Mouse (Mus musculus): ENCODE measurements around the gene Fbxo21. TPM values are rescaled to one million over a fixed set of nuclear protein-coding genes. Genes with fewer than 3 reads are reported as not detected.

The Fbxo21 gene
- polyA plus RNA-seq, 1 experiment = 55.5 TPM

DNA sequence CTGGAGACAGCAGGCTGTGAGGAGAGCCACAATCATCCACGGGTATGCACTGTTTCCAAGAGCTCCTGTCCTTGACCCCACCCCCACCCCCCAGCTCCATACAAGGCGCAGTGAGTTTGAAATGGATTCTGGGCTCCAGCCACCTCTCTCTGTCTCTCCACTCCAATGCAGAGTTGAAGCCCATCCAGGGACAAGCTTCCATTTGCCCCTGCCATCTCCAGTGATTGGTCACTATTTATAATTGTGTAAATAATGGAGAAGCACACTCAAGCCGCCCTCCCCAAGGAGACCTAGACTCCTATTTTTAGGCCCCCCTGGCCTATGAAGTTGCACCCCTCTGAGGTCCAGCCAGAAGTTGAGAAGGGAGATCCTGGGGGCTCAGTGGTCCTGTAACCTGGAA lies 46.5 kb downstream of the Fbxo21 start:
- Histone ChIP-seq H3K27ac (replicated peaks; ENCODE audit: low read depth, low read length) (no peak overlapping the region), H3K4me3 (ENCODE audit: insufficient read depth, low read depth, low read length) (no peak overlapping the region), H3K4me1 (ENCODE audit: control insufficient read depth, insufficient read depth, insufficient read length, low read length) (no peaks in the 10 kb centered on the region)

DNA sequence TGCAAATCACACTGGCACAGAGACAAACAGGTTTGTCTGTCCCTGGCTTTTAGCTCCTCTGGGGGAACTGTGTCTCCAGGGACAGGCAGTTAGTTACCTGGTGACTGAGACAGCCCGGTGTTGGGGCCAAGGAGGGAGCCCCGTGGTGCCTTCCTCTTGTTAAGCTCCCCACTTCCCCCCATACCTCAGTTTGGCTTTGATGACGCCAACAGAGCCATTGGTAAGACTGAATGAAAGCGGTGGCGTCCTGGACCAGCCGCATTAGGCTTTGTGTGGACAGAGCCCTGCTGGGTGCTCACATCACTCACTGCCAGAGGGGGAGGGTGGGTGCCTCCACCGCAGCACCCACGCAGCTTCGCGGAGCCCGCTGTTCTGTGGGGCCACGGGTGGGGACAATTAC lies 49.4 kb downstream of the Fbxo21 start:
- Histone ChIP-seq H3K4me3 (ENCODE audit: insufficient read depth, low read depth, low read length) (no peak overlapping the region), H3K4me1 (ENCODE audit: control insufficient read depth, insufficient read depth, insufficient read length, low read length) (0 out of 2 replicates have a peak, but pooled peaks cover 2% of the 10 kb centered on the region), H3K27ac (replicated peaks; ENCODE audit: low read depth, low read length) (no peak overlapping the region)

DNA sequence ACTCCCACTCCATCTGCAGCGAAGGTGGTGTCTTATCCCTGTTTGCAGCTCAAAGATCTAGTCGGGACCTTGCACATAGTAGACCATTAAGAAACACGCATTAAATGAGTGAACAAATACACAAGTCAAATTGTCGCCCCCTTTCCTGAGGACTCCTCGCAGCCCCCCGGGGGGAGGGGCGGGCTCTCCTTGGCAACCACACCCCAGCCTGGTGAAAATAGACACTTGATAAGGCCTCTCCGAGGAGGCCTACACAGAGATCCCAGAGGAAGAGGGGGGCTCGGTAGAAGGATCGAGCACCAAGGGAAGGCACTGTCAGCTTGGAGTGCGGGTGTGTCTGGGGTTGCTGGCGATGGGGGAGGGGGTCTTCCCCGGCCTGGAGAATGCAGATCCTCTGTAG lies 49.8 kb downstream of the Fbxo21 start:
- Histone ChIP-seq H3K4me3 (ENCODE audit: insufficient read depth, low read depth, low read length) (no peak overlapping the region), H3K27ac (replicated peaks; ENCODE audit: low read depth, low read length) (no peak overlapping the region)

DNA sequence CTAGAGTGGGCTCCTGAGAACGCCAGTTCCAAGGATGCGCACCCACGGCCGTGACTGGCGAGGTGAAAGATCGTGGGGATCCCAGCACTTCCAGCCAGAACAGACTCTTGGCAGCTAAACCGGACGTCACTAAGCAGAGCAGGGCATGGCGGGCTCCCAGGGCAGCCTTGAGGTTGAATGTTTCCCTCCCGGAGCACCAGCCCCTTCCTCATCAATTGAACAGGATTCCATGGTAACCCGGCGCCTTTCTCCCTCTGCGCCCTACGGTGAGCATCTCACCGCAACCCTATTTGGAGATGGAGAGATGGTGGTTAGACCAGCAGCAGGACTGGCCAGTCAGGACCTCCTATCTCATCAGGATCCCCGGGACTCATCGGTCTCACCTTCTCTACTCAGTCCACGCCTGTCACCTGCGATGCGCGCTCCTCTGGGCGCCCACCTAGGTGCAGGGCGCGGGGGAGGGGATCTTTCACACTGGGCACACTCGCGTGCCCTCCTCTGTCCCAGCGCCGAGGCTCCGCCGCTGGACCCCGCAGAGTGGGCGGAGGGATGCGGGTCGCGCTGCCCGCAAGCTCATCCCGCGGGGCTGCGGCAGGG lies 50.7 kb downstream of the Fbxo21 start:
- 0 out of 2 replicates have a peak, but pooled peaks cover 2% of the 10 kb centered on the region for H3K4me1 ChIP-seq (ENCODE audit: control insufficient read depth, insufficient read depth, insufficient read length, low read length)
- peak overlapping the region; percentile 28; the same call in 1 of the 2 replicates for H3K4me3 ChIP-seq (ENCODE audit: insufficient read depth, low read depth, low read length)
- no peak overlapping the region for H3K27ac ChIP-seq (replicated peaks; ENCODE audit: low read depth, low read length)

More for the DNA sequence above, 49.8 kb downstream of the Fbxo21 start:
- 0 out of 2 replicates have a peak, but pooled peaks cover 2% of the 10 kb centered on the region for H3K4me1 ChIP-seq (ENCODE audit: control insufficient read depth, insufficient read depth, insufficient read length, low read length)

DNA sequence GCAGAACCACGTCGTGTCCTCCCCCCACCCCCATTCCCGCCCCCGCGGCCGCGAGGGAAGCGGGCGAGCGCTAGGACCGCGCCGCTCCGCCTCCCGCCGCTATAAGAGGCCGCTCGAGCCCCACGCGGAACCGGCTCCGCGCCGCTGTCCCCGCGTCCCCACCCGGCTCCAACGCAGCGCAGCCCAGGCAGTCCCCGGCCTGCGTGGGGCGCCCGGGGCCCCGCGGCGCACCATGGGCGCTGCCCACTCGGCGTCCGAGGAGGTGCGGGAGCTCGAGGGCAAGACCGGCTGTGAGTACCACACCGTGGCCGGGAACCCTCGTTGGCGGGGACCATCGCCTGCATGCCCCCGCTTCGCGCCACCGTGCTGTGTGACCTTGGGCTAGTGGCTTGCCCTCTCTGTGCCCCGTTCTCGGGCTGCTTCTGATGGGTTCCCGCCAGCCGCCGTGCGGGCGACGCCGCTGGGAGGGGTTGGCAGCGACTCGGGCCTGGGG lies 51.2 kb downstream of the Fbxo21 start, which contains the start of gene Tesc:
Gene Tesc, plus strand, starts transcription at position 46 of the 493 bp plus-strand sequence.
- H3K4me3 ChIP-seq (ENCODE audit: insufficient read depth, low read depth, low read length) = peak within 1 kb of the TSS; percentile 60
- H3K4me1 ChIP-seq (ENCODE audit: control insufficient read depth, insufficient read depth, insufficient read length, low read length) = 0 out of 2 replicates have a peak, but pooled peaks cover 2% of the 10 kb centered on the region
- no peak within 1 kb of the TSS for H3K27ac ChIP-seq (replicated peaks; ENCODE audit: low read depth, low read length)

DNA sequence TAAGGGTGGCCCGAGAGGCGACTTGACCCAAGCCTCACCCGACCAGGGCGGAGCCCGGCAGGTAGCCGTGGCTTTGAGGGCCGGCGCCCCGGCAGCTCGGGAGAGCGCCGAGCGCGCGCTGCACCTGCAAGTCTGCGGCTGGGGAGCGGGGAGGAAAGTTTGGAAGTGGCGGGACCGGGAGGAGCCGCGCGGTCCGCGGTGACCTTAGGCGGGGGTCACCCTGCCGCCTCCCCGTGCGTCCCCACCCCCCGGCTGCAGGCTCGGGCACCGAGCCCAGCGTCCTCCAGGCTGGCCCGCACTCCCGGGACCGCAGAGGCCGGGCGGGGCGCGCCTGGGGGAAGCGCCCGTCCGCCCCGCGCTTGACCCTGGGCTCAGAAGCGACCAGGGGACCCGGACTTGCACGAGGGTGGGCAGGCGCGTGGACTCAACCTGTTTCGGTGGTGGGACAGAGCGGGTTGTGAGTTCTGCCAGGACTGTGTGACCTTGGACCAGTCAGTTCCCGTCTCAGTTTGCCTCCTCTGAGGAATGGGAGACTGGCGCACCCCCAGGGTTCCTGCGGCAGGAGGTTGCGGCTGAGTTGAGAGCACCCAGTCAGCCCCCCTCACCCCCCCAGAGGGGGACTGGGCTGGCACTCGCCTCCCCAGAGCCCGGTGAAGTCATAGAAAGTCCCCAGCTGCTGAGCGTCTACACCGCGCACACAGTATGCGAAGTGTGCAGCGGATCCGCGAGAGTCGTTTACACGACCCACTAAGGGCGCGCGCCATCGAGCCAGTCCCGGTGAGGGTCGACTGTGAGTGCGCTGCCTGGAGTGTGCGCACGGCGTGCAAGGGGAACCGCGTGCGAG lies 51.9 kb downstream of the Fbxo21 start:
- Histone ChIP-seq H3K27ac (replicated peaks; ENCODE audit: low read depth, low read length) (no peak overlapping the region), H3K4me3 (ENCODE audit: insufficient read depth, low read depth, low read length) (peak overlapping the region; percentile 60), H3K4me1 (ENCODE audit: control insufficient read depth, insufficient read depth, insufficient read length, low read length) (0 out of 2 replicates have a peak, but pooled peaks cover 2% of the 10 kb centered on the region)

DNA sequence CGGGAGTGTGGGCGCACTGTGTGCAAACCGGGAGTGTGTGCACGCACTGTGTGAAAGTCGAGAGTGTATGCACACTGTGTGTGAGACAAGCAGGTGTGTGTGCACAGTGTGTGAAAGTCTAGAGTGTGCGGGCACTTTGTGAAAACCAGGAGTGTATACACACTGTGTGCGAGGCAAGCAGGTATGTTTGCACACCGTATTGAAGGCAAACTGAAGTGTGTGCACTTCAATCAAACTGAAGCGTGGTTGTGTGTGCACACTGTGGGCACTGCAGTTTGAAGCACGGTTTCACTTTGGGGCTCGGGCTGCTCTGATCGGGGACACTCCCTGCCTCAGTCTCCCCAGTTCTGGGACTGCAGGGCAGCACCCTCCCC lies 52.5 kb downstream of the Fbxo21 start:
- H3K27ac ChIP-seq (replicated peaks; ENCODE audit: low read depth, low read length) = no peak overlapping the region
- 0 out of 2 replicates have a peak, but pooled peaks cover 2% of the 10 kb centered on the region for H3K4me1 ChIP-seq (ENCODE audit: control insufficient read depth, insufficient read depth, insufficient read length, low read length)

DNA sequence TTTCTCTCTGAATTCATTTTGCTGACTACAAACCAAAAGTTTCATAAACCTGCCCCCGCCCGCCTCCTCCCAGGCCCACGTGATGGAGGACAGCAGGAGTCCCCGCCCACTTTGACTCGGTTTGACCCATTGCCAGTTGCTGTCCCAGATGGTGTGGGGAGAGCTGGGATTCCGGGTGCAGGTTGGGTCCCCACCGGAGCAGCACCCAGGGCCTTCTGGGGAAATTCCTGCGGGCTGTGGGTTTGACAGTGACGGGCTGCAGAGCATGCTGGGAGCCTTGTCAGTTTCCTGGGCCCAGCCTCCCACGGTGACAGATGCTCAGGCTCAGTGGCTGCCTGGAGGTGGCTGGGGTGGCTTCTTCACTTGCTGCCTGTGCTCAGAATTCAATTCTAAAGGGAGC lies 52.9 kb downstream of the Fbxo21 start:
- H3K4me1 ChIP-seq (ENCODE audit: control insufficient read depth, insufficient read depth, insufficient read length, low read length) = 0 out of 2 replicates have a peak, but pooled peaks cover 2% of the 10 kb centered on the region
- peak overlapping the region; percentile 60 for H3K4me3 ChIP-seq (ENCODE audit: insufficient read depth, low read depth, low read length)
- no peak overlapping the region for H3K27ac ChIP-seq (replicated peaks; ENCODE audit: low read depth, low read length)

More for the DNA sequence above, 52.5 kb downstream of the Fbxo21 start:
- peak overlapping the region; percentile 60 for H3K4me3 ChIP-seq (ENCODE audit: insufficient read depth, low read depth, low read length)

DNA sequence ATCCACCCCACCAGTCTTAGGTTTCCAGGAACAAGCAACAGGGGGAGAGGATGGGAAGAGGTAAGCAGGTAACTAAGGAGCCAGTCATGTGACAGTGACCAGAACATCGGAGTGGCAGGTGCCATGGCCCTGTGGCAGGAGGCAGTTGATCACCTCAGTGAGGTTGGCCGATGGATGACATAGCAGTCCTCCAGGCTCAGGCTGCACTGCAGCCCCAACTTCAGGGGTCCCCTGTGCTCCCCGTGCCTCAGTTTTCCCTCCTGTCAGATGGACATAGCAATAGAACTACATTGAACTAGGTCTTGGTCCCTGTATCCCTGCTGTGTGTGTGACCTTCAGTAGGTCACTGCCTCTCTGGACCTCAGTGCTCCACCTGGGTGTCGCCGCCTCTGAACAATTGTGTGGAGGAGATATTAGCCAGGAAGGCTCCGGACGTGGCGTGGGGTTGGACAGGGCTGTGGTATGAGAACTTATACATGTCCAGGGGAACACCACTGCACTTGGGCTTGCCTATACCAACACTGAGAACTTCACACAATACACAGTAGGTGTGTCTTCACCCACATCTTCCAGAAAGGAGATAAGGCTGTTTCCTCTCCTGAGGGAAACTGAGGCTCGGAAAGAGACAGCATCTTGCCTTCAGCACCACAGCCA lies 53.6 kb downstream of the Fbxo21 start:
- Histone ChIP-seq H3K4me3 (ENCODE audit: insufficient read depth, low read depth, low read length) (no peak overlapping the region), H3K27ac (replicated peaks; ENCODE audit: low read depth, low read length) (no peak overlapping the region), H3K4me1 (ENCODE audit: control insufficient read depth, insufficient read depth, insufficient read length, low read length) (0 out of 2 replicates have a peak, but pooled peaks cover 2% of the 10 kb centered on the region)

DNA sequence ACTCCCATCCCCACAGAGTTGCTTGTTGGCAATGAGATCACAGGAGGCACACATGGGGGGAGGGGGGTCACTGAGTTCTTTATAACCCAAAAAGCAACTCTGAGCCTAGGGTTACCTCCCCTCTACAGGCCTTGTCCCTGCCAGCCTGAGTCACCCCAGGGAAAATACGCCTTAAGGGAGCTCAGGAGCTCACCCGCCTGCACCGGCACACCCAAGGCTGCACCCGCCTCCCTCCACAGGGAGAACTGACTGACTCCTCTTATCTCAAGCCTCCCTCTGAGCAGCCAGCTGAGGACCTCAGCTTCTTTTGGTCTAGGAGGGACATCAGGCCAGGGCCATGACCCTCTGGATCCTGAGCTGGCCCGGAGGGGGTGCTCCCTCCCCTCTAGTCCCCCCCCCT lies 54.5 kb downstream of the Fbxo21 start:
- H3K27ac ChIP-seq (replicated peaks; ENCODE audit: low read depth, low read length) = no peak overlapping the region
- H3K4me3 ChIP-seq (ENCODE audit: insufficient read depth, low read depth, low read length) = no peak overlapping the region
- 0 out of 2 replicates have a peak, but pooled peaks cover 2% of the 10 kb centered on the region for H3K4me1 ChIP-seq (ENCODE audit: control insufficient read depth, insufficient read depth, insufficient read length, low read length)

DNA sequence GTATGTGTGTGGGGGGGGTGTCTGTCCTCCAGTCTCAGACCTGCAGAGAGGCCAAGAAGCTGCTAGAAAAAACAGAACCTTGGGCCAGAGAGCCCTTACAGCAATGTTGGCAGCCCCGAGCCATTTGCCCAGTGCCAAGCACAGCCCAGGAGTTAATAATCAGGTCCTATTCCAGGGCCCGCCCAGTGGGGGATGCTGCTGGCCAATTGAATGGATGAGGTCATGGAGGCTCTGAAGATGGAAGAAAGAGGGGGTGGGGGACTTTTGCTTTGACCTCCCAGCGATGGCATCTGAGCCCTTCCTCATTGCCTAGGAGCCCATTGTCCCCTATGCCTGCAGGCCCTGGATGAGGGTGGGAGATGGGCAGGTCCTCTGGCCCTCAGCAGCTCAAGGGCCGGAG lies 55.0 kb downstream of the Fbxo21 start:
- Histone ChIP-seq H3K4me3 (ENCODE audit: insufficient read depth, low read depth, low read length) (no peak overlapping the region), H3K27ac (replicated peaks; ENCODE audit: low read depth, low read length) (no peak overlapping the region), H3K4me1 (ENCODE audit: control insufficient read depth, insufficient read depth, insufficient read length, low read length) (0 out of 2 replicates have a peak, but pooled peaks cover 2% of the 10 kb centered on the region)

DNA sequence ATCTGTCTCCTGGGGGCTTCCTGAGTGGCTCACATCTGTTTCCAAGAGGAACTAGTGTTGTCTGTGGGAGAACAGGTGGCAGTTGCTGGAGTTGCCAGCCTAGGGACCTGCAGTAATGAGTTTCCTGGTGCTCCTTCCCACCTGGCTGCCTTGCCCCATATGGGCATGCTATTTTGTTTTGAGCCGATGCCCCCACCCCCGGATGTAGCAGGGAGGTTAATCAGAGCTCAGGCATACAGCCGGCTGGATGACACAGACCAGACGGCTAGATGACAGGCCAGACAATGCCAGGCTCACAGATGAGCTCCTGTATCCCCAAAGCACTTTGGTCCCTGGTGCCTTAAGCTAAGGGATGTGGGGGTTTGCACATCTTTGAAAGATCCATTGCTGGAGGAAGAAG lies 56.8 kb downstream of the Fbxo21 start:
- Histone ChIP-seq H3K27ac (replicated peaks; ENCODE audit: low read depth, low read length) (no peak overlapping the region), H3K4me1 (ENCODE audit: control insufficient read depth, insufficient read depth, insufficient read length, low read length) (0 out of 2 replicates have a peak, but pooled peaks cover 2% of the 10 kb centered on the region), H3K4me3 (ENCODE audit: insufficient read depth, low read depth, low read length) (no peak overlapping the region)

DNA sequence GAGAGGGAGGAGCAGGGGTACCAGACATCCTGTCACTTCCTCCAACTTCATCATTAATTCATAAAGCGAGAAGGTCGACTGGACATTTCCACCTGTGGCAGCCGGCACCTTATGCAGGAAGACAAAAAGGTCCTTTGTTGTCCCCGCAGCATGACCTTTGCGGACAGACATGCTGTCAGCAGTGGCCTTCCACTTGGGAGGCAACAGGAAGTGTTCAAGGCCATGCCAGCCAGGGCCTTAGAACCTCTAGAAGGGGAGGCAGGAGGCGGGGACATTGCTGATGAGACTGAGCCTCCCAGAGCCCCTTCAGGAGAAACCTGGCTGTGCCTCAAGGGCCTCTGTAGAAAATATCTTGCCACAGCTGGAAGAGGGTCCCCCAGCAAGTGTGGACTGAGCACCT lies 57.2 kb downstream of the Fbxo21 start:
- Histone ChIP-seq H3K27ac (replicated peaks; ENCODE audit: low read depth, low read length) (no peak overlapping the region), H3K4me3 (ENCODE audit: insufficient read depth, low read depth, low read length) (no peak overlapping the region), H3K4me1 (ENCODE audit: control insufficient read depth, insufficient read depth, insufficient read length, low read length) (0 out of 2 replicates have a peak, but pooled peaks cover 2% of the 10 kb centered on the region)

DNA sequence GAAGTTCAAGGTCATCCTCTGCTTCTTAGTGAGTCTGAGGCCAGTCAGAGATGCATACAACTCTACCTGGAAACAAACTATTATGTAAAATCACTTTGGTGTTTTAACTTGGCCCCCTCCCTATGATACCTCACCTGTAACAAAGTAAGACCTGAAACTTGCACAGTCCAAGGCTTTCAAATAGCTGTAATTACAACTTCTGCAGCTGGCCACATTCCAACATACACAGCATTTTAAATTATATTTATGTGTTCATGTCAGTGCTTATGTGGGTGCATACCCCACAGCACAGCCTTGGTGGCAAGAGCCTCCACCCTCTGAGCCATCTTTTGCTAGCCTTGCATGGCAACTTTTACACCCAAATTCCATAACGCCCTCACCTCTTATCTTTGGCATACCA lies 58.1 kb downstream of the Fbxo21 start:
- Histone ChIP-seq H3K27ac (replicated peaks; ENCODE audit: low read depth, low read length) (no peak overlapping the region), H3K4me3 (ENCODE audit: insufficient read depth, low read depth, low read length) (no peak overlapping the region), H3K4me1 (ENCODE audit: control insufficient read depth, insufficient read depth, insufficient read length, low read length) (no peaks in the 10 kb centered on the region)

DNA sequence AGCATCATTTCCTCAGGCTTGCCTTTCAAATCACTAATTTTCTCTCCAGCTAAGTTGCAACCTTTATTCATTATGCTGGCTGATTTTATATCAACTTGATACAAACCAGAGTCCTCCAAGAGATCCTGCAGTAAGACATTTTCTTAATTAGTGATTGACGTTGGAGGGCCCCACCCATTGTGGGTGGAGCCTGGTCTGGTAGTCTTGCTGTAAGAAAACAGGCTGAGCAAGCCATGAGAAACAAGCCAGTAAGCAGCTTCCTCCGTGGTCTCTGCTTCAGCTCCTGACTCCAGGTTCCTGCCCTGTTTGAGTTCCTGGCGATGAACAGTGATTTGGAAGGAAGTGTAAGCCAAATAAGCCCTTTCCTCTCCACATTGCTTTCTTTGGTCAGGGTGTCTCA lies 59.3 kb downstream of the Fbxo21 start:
- Histone ChIP-seq H3K27ac (replicated peaks; ENCODE audit: low read depth, low read length) (no peak overlapping the region), H3K4me1 (ENCODE audit: control insufficient read depth, insufficient read depth, insufficient read length, low read length) (no peaks in the 10 kb centered on the region), H3K4me3 (ENCODE audit: insufficient read depth, low read depth, low read length) (no peak overlapping the region)

Data from brown adipose tissue, adult 24 weeks (tissue).